Mouse (Mus musculus): ENCODE data around the gene Slc25a47.
"Not testable (repeated sequence)": the region's sequence is repeated elsewhere in the genome, so short reads cannot be mapped to it uniquely, and the experiment has no call there.

Slc25a47 gene

GRCm38 (mm10) chr12:108826282-108826957, 9.4 kb upstream of the Slc25a47 start:
- intact Hi-C loops (cut with DNase I): no loop called here

GRCm38 (mm10) chr12:108826958-108827535, 8.8 kb upstream of the Slc25a47 start:
- intact Hi-C loops (cut with DNase I): no loop called here

GRCm38 (mm10) chr12:108827641-108828040, 8.2 kb upstream of the Slc25a47 start:
- intact Hi-C loops (cut with DNase I): no loop called here

GRCm38 (mm10) chr12:108829636-108830035, 6.2 kb upstream of the Slc25a47 start:
- intact Hi-C loops (cut with DNase I): loop anchor here (5.0 kb wide), 1 partner anchor 37 kb away; the partner anchor contains the start of gene Yy1

- intact Hi-C loops (cut with DNase I): loop anchor here (5.0 kb wide), 1 partner anchor 38 kb away; the partner anchor contains the start of gene Yy1
Measured at GRCm38 (mm10) chr12:108830358-108830757, 5.5 kb upstream of the Slc25a47 start.

- intact Hi-C loops (cut with DNase I): loop anchor here (5.0 kb wide), 1 partner anchor 40 kb away; the partner anchor contains the start of gene Yy1
Measured at GRCm38 (mm10) chr12:108831966-108832643, 3.7 kb upstream of the Slc25a47 start.

- intact Hi-C loops (cut with DNase I): loop anchor here (5.0 kb wide), 1 partner anchor 41 kb away; the partner anchor contains the start of gene Yy1
Measured at GRCm38 (mm10) chr12:108832851-108833250, 3.0 kb upstream of the Slc25a47 start.

- intact Hi-C loops (cut with DNase I): loop anchor here (5.0 kb wide), 1 partner anchor 41 kb away; the partner anchor contains the start of gene Yy1
Measured at GRCm38 (mm10) chr12:108833408-108833807, 2.4 kb upstream of the Slc25a47 start.

- intact Hi-C loops (cut with DNase I): loop anchor here (5.0 kb wide), 1 partner anchor 42 kb away; the partner anchor contains the start of gene Yy1
Measured at GRCm38 (mm10) chr12:108834337-108834736, 1.5 kb upstream of the Slc25a47 start.

- intact Hi-C loops (cut with DNase I): loop anchor here (5.0 kb wide), 1 partner anchor 42 kb away; the partner anchor contains the start of gene Yy1
Measured at GRCm38 (mm10) chr12:108834786-108835185, 1.1 kb upstream of the Slc25a47 start.

- intact Hi-C loops (cut with DNase I): no loop called here
Measured at GRCm38 (mm10) chr12:108835208-108835839, 522 bp upstream of the Slc25a47 start.

- intact Hi-C loops (cut with DNase I): no loop called here
Measured at GRCm38 (mm10) chr12:108836722-108837121, 876 bp downstream of the Slc25a47 start.

GRCm38 (mm10) chr12:108841181-108841580, 5.3 kb downstream of the Slc25a47 start:
- intact Hi-C loops (cut with DNase I): no loop called here

GRCm38 (mm10) chr12:108842663-108843062, 6.8 kb downstream of the Slc25a47 start:
- intact Hi-C loops (cut with DNase I): no loop called here

GRCm38 (mm10) chr12:108848033-108848432, 12.2 kb downstream of the Slc25a47 start:
- intact Hi-C loops (cut with DNase I): not testable (repeated sequence)

GRCm38 (mm10) chr12:108849488-108850022, 13.7 kb downstream of the Slc25a47 start:
- intact Hi-C loops (cut with DNase I): no loop called here

GRCm38 (mm10) chr12:108850129-108850528, 14.3 kb downstream of the Slc25a47 start:
- intact Hi-C loops (cut with DNase I): no loop called here

GRCm38 (mm10) chr12:108850886-108851285, 15.0 kb downstream of the Slc25a47 start:
- intact Hi-C loops (cut with DNase I): no loop called here

- intact Hi-C loops (cut with DNase I): no loop called here
Measured at GRCm38 (mm10) chr12:108852822-108853221, 17.0 kb downstream of the Slc25a47 start.

GRCm38 (mm10) chr12:108855081-108855480, 19.2 kb downstream of the Slc25a47 start:
- intact Hi-C loops (cut with DNase I): no loop called here

GRCm38 (mm10) chr12:108856186-108856585, 20.3 kb downstream of the Slc25a47 start:
- intact Hi-C loops (cut with DNase I): no loop called here
